Mouse (Mus musculus) c-Kit-negative CD71-positive TER-119-positive erythroid progenitor cells, embryonic 14.5 days (primary cell): ENCODE results near the gene Pigp.
"Not testable (repeated sequence)": the region's sequence is repeated elsewhere in the genome, so short reads cannot be mapped to it uniquely, and the experiment has no call there.

Experiments
- DNase-seq: peaks from one replicate; pipeline ENCODE4 v3.0.0-alpha.2; 2013; ENCODE audit warnings: low read depth, low spot score

The Pigp gene

DNA sequence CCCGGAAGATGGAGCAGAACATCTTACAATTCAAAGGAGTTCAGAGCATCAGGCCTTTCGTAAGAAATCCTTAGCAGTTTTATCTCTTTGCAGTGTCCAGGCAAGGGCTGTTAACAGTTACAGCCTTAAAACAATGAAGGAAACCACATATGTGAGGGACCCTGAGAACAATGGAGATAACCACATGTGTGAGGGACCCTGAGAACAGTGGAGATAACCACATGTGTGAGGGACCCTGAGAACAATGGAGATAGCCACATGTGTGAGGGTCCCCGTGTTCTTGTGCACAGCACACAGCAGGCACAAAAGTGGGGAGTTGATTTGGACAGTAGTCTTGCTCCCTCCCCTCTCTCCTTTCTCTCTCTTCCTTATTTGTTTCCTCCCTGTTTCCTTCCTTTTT lies 13.6 kb downstream of the Pigp start:
- no peak for DNase-seq

DNA sequence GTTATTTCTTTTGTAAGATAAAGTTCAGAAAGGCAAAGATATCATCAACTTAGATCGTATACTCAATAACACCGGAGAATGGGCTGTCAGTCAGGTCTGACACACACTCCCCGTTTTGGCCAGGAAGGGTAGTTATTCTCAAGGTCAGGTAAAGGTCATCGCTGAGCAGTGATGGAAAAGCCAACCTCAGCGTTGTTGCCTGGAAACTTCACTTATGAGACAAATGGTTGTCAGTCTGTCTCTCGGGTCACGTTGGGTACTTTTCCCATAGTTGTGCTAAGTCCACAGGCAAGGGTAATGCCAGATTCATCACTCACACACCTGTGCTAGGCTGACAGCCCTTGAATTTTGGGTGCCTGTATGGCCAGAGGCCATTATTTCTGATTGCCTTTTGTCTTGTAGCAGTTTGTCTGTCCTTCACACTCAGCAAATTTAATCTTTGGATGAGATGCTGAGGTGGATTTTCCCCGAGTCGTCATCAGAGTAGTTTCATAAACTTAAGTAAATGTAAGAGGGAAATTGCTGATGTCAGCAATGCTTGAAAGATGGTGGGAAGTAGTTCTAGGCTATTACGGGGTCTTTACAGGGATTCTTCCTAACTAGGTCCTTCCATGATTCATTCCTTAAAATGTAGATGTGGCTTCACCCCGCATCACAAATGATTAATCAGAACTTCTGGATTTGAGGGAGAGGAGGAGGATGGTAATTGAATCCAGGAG lies 14.7 kb downstream of the Pigp start:
- no peak for DNase-seq

DNA sequence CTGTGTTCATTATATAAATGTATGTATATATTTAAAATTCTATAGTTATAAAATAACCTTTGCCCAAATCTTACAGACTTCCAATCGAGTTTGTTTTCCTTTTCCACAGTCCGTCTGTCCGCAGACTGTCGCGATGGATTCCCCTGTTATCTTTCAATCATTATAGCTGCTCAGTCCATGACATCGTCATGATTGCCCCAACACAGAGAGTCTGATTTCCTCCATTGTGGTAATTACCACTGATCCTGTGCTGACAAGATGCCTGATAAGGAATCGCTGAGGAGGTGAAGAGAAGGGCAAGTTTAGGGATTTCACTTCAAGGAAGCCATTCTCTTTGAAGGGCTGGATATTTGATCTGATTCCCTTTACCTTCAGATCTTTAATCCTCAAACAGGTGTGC lies 15.6 kb downstream of the Pigp start:
- no peak for DNase-seq

DNA sequence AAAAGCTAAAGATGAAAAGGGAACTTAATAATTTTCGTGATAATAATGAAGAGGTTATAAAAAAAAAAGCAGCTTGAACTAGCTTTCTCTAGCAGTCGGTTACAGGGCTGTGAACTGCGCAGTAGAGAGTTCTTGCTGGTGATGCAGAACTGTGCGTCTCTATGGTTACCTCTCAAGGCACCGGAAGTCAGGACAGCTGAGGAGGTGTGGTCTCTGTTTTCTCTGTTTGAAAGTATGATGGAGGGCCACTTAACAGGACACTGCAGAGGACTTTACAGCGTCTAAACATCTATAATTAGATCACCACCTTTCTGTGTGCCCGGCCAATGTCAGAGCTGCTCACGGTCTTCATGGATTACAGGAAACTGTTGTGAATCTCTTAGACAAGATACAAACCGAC lies 17.2 kb downstream of the Pigp start:
- DNase-seq = no peak

DNA sequence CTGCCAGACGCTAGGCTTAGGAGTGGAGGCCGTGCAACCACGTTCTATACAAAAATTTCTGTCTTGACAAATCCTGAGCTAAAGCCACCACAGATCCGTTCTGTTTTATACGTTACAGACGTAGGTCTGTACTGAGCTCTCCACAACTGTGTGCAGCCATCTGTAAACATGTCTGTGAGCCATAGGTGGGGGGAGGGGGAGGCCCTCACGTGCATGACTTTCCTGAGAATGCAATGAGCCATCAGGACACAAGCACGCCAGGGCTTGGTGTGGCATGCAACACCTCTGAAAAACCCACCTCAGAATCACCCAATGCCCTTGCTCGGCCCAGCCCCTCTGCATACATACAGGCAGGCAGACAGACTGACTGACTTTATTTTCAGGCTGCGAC lies 21.4 kb downstream of the Pigp start:
- DNase-seq = no peak

DNA sequence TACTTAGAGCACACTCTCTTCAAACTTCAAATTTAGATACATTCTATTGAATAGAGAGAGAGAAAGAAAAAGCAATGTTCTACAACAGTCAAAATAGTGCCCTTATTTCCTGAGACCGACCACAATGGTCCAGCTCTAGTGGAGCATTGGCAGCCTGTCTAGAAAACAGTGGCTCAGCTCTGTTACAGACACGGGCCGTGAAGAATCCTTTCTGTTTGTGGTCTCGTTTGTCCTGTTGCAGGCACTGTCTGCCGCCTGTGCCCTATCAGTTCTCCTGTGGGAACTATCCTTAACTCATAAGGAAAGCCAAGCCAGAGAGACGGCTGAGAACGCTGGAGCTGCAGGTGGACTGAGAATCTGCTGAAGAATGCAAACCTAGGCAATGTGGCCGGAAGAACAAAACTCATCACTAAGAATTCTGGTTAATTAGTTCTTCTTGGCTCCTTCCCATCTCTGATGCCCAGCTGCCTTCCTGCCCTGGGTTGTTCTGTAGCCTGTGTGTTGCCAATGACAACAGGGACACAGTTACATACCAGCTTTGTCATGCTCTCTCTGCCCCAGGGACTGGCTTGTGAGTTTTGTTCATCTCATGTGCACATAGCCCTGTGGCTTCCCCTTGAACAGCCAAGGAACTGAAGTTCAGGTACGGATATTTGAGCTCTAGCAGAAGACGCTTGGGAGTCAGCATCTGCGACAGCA lies 21.9 kb downstream of the Pigp start:
- no peak for DNase-seq

DNA sequence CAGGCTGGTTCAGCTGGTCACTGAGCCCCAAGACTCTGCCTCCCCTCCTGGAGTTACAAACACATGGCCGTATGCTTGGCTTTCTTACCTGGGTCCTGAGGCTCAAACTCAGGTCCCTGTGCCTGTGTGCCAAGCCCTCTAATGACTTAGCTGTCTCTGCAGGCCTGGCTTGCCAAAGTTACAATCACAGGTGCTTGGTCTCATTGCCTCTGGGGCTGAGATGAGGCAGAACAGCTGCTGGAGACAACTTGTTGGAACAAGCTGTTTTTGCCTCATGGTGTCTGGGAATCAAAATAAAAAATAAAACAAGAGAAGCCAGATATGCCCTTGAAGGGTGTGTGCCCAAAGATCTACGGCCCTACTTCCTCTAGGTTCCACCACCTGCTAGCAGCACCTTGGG lies 22.9 kb downstream of the Pigp start:
- DNase-seq = no peak

DNA sequence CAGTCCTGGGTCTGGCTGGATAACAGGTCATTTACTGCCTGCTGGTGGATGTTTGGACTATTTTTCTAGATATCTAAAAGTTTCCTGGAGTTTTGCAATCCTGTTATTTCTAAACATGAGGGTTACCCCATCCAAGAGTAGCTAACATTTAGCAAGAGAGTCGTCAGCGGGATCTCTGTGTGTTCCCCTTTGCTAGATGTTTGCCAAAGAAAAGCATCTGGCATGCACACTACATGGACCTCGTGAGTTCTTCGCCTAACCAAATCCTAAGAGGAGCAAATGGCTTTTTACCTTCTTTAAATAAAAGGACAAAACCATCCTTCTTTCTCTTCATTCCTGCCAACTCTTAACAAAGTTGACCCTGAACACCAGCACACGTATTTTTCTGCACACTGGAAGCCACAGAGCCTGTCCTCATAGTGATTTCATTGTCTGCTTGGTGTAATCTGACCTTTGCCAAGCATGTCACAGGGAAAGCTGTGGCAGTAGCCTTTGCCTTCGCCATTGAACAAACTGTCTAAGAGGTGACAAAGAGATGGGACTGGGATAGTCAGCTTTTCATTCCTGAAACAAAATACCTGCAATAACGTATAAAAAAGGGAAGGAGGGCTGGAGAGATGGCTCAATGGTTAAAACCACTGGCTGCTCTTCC lies 24.4 kb downstream of the Pigp start:
- no peak for DNase-seq

DNA sequence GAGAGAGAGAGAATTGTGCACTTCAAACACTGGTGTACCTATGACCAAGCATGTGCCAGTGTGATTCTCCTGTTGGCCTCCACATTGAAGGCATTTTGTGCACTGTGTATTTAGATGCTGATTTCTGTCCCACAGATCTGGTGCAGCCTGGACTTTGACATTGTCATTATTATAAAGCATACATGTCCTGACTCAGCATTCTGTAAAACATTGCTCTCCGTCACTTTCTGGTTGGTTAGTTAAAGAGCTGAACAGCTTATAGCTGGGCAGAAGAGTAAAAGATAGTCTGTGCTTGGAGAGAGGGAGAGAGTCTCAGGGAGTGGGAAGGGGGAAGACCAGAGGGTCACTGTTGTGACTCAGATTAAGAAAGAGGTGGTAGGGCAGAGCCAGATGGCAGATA lies 25.9 kb downstream of the Pigp start:
- DNase-seq = no peak

DNA sequence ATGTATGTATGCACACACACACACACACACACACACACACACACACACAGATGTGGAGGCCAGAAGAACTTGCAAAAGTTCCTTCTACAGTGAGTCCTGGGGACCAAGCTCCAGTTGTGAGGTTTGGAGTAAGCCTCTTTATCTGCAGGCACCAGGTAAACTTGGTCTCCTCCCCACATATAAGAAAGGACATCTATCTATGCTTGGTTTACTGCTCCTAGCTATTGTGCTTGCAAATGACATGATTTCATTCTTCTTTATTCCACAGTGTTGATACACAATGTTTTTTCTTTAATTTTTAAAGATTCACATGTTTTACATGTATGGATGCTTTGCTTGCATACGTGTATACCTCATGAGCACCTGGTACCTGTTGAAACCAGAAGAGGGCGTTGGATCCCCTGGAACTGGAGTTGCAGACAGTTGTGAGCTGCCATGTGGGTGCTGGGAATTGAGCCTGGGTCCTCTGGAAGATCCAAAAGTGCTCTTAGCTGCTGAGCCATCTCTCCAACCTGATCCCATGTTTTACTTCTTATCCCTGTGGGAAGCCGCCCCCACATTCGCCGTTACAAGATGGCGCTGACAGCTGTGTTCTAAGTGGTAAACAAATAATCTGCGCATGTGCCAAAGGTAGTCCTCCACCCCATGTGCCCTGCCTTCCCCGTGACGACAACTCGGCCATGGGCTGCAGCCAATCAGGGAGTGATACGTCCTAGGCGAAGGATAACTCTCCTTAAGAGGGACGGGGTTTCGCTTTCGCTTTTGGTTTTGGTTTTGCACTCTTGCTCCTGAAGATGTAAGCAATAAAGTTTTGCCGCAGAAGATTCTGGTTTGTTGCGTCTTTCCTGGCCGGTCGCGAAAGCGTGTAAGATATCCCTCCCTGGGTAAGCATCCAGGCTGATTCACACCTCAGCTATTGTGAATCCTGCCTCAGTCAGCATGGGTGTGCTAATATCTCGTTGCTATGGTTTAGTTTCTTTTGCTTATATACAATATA lies 32.2 kb downstream of the Pigp start:
- not testable (repeated sequence) for DNase-seq

DNA sequence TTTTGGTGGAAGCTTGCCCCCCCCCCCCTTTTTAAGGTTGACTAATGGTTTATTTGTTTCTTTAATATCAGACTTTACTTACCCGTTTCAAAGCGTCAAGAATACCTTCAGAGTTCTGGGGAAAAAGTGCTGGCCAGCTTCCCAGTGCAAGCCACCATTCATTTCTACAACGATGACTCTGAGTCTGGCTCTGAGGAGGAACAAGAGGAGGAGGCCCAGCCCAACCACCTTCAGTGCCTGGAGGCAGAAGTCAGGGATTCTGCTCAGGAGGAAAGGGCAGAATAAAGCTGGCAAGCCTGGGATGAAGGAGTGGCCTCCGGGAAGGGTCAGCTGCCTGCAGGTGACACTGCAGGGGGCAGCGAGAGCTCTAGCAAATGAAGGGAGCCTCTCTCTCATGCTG lies 36.0 kb downstream of the Pigp start:
- no peak for DNase-seq

DNA sequence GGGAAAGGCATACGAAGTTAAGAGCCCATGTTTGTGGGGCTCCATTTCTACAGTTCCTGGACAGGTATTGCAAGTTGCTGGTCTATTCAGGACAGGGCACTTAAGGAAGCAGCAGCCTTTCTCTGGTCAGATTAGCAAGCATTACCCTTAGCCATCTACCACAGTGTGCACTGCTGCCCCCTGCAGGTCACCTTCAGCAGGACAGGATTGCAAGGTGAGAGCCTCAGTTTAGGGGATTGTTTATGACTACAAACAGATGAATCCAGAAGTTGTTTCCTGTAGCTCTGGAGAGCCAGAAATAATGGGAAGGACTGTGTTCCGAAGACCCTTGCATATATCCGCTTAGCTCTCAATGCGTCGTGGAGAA lies 39.8 kb downstream of the Pigp start:
- DNase-seq = peak; percentile 40

DNA sequence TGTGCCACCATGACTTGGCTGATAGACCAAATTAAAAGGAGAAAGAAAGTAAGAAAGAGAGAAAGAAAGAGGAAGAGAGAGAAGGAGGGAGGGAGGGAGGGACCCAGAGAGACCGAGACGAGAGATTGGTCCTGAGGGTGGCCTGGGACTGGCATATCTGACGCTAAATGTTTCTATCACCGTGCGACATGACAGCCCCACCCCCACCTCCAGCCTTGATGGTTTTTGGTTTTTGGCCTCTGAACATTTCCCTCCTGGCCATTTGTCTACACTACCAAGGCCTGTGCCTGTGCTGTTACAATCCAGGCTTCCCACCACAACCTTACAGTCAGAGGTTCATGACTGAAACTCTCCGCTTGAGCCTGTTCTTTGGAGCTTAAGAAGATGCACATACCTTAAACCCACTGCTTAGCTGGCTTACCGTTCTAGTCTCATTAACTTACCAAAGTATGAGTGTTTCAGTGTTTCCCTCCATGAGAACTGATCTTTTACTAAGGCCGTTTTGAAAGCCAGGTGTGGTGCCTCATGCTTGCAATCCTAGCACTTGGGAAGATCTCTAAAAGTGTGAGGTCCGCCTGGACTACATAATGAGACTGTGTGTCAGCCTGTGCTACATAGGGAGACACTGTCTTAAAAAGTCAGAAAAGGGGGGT lies 40.3 kb downstream of the Pigp start:
- no peak for DNase-seq

DNA sequence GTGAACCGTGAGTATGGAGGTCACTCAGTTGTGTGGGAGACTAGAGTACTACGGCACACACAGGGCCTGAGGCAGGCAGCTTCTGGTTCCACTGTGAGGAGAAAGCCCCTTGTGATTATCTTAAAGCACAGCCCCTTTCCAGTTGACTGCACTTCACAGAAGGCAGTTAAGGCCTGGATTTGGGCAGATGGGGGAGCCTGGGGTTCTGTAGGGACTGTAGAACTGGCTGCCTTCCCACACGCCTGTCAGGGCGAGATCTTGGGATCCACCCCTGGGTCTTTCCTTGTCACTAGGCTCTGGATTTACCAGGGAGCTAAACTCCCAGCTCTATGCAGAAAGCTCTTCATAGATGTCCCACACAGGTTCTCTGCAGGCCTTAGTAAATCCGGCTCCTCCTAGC lies 41.2 kb downstream of the Pigp start:
- no peak for DNase-seq

DNA sequence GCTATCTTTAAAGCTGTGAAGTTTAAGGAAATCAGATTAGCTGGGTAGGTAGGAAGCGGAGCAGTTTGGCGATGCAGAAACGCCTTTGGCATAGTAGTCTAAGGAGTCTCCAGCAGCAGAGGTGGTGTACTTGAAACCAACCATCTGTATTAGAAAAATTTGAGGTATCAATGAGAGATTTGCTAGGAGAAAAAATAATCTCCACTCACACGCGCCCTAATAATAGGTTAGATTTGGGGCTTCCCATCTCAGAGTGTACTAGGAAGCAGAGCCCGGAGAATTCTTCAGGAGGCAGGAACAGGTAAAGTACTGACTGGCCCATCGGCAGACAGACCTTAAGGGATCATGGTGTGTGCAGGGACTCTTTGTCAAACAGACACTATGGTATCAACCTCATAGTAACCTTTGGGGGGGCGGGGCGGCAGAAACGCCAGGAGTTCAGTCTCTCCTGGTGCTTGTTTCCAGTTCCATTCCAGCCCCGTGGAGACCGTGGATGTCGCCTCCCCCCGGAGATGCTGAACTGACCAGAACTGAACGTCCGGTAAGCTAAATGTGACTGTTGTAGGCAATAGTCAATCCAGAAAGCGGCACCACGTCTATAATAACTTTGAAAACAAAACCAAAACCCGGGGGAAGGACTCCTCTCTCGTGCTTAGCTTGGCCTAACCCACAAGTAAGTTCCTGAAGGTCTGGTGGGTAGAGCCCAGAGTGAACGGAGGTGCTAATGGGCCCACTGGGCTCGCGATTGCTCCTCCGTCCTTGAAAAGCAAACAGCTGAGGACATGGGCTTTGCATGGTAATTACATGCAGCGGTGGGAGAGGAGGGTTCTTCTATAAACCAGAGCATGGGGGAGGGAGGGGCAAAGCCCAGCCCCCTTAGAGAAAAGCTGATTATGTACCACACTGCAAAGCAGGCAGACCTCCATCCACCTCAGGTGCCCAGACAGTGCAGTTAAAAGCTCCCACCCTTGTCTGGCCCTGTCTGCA lies 42.5 kb downstream of the Pigp start:
- no peak for DNase-seq

DNA sequence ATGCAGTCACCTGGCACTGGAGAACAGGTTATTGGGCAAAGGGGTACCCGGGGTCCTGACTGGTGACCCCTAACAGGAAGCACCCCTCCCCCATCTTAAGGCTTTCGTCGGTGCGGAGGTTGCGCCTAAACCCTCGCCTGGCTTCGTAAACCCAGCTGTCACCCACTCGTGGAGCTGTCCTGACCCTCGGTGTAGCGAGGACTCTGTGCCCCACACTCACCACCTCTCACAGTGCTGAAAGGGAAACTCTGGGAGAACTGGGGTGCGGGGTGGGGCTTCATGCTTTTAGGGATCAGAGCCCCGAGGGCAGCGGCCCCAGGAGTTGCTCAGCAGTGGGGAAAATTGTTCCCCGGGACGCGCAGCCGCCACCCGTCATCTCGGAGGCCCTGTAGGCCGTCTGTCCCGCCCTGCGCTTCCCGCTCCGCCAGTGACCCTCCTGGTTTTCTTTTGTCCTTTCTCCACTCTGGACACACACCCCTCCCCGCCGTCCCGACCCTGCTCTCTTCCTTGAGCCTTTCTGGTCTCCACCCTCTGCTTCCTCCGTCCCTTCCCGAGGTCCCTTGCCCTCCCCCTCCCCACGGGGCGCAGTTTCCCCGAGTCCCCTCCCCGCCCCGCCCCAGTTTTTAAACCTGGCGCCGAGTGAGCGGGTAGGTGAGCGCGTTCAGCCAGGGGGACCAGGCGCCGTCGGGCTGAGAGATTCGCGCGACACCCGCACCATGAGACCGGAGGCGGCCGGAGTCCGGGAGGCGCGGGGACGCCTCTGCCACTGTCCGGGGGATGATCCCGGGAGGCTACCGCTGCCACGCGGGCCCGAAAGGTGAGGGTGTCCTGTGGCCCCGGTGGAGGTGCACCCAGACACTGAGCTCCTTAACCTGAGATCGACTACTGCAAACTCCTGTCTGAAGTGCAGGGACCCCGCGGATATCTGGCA lies 43.6 kb downstream of the Pigp start, which contains the start of gene Ripply3:
Gene Ripply3 (plus strand): TSS at position 640 of the 931 bp plus-strand sequence.
- no peak for DNase-seq

DNA sequence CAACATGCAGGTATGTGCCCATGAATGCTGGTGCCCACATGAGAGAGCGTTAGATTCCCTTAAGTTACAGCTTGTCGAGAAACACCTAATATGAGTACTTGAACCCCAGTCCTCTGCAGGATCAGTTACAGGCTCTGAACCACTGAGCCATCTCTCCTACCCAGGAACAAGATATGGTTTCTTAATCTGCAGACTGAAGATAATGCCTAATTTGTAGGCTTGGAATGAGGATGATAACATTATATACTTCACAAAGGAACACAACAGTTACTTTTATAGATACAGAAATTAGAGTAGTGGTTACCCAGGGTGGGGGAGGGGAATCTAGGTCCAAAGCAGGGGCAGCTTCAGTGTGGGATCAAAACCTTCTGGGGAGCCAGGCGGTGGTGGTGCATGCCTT lies 45.6 kb downstream of the Pigp start:
- no peak for DNase-seq

DNA sequence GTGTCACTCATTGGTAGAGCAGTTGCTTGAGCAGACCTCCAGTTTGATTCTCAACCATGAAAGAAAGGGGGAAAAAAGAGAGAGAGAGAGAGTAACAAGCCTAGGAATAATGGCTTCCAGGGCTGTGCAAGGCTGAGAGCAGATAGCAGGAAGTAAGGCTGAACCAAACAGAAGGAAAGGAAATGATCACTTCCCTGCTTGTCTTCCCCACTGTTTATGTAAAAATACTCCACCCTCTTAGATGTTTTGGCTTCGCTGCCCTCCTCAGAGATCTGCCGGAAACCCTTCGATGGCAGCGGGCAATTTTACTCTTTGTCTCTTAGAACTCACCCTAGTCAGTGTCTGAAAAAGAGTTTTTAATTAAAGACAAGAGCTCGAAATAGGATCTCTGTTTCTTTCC lies 48.0 kb downstream of the Pigp start:
- DNase-seq = no peak

DNA sequence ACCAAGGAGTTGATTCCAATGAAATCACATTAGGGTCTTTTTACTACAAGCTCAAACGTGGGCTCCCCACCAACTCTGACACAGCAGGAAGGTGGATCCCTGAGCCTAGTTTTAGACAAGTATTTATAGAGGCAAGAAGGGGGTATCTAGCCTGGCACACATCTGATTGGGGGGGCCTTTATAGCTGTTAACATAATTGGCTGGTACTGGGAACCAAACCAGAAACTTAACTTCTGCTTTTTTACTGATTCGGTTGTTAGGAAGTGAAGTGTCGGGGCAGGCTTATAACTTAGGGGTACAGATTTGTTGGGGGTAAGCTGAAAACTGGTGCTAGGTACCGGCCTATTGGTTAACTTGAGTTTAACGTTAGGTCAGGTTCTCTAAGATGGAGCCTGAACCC lies 51.4 kb downstream of the Pigp start:
- no peak for DNase-seq
